Mouse (Mus musculus) embryonic facial prominence, embryonic 11.5 days (tissue): ENCODE results near the gene Ankrd42. TPM values are rescaled to one million over a fixed set of nuclear protein-coding genes. Genes with fewer than 3 reads are reported as not detected.

Experiments used
- ATAC-seq: fragments of 200-750 bp; cut with Nextera tagmentation; replicated peaks from 2 replicates; pipeline ENCODE4 v1.8.0; 2017; ENCODE audit warnings: low read depth; ENCODE audit not compliant: insufficient number of reproducible peaks, low FRiP score, low TSS enrichment
- DNase-seq: peaks from one replicate; pipeline ENCODE4 v3.0.0-alpha.2; 2015; ENCODE audit warnings: low spot score
- H3K27ac ChIP-seq: fragments of 300-500 bp; sonication (generic); replicated peaks from 2 replicates; pipeline ENCODE4 v1.5.1; 2014; ENCODE audit warnings: mild to moderate bottlenecking, low read depth, low read length, control low read depth
- H3K27me3 ChIP-seq: fragments of 300-500 bp; sonication (generic); 2 replicates; pipeline ENCODE4 v1.6.1; 2014; ENCODE audit warnings: mild to moderate bottlenecking, low read length, moderate library complexity, mixed read lengths; ENCODE audit not compliant: control insufficient read depth, insufficient read depth
- H3K36me3 ChIP-seq: fragments of 300-500 bp; sonication (generic); replicated peaks from 2 replicates; pipeline ENCODE4 v1.6.1; 2014; ENCODE audit warnings: low read depth, mild to moderate bottlenecking, low read length, moderate library complexity, mixed read lengths; ENCODE audit not compliant: control insufficient read depth, insufficient read depth
- H3K4me1 ChIP-seq: fragments of 300-500 bp; sonication (generic); 2 replicates; pipeline ENCODE4 v1.6.1; 2014; ENCODE audit warnings: low read length, mixed read lengths; ENCODE audit not compliant: control insufficient read depth, insufficient read depth
- H3K4me2 ChIP-seq: fragments of 300-500 bp; sonication (generic); 2 replicates; pipeline ENCODE4 v1.6.1; 2014; ENCODE audit warnings: low read depth, mild to moderate bottlenecking, control low read depth, low read length, moderate library complexity
- H3K4me3 ChIP-seq: fragments of 300-500 bp; sonication (generic); 2 replicates; pipeline ENCODE4 v1.5.1; 2014; ENCODE audit warnings: low read depth, low read length, control low read depth
- H3K9ac ChIP-seq: fragments of 300-500 bp; sonication (generic); replicated peaks from 2 replicates; pipeline ENCODE4 v1.6.1; 2014; ENCODE audit warnings: mild to moderate bottlenecking, control low read depth, low read length
- H3K9me3 ChIP-seq: fragments of 300-500 bp; sonication (generic); replicated peaks from 2 replicates; pipeline ENCODE4 v1.6.1; 2016; ENCODE audit warnings: mild to moderate bottlenecking, low read length, inconsistent platforms, mixed read lengths; ENCODE audit not compliant: control insufficient read depth
- WGBS: fragments of 180-500 bp; shearing (Covaris S2); extraction: QIAGEN DNeasy Blood & Tissue Kit; methylation state at CpG from one replicate; pipeline ENCODE4 v1.1.7; 2014; 5-methylcytosine and 5-hydroxymethylcytosine counted together
- polyA plus RNA-seq: library from polyadenylated mRNA; unstranded; fragments of >200 nt; fragmentation: Nextera tagmentation; extraction: Ambion mirVana; gene quantifications from 2 replicates; pipeline ENCODE4 v1.2.1, GENCODE M21; 2014

Ankrd42 gene
- polyA plus RNA-seq, 1 experiment from 2014 or later: 6.9 TPM

- no peak for ATAC-seq
- no peak for DNase-seq
- Histone ChIP-seq H3K9ac (no peak overlapping the region), H3K4me1 (no peaks in the 10 kb centered on the region), H3K9me3 (no peaks in the 10 kb centered on the region), H3K36me3 (peaks cover 21% of the 10 kb centered on the region), H3K4me3 (no peak overlapping the region), H3K27ac (no peak overlapping the region), H3K27me3 (no peaks in the 10 kb centered on the region), H3K4me2 (no peak overlapping the region)
- WGBS: 93% methylated on average over 2 of the region's 2 CpGs
Observed at GRCm38 (mm10) chr7:92656386-92656785, 19.4 kb upstream of the Ankrd42 start.

GRCm38 (mm10) chr7:92653329-92653728 lies 16.4 kb upstream of the Ankrd42 start:
- Histone ChIP-seq H3K9me3 (no peaks in the 10 kb centered on the region), H3K27ac (no peak overlapping the region), H3K9ac (no peak overlapping the region), H3K36me3 (peaks cover 13% of the 10 kb centered on the region), H3K4me3 (no peak overlapping the region), H3K4me2 (no peak overlapping the region), H3K27me3 (no peaks in the 10 kb centered on the region), H3K4me1 (no peaks in the 10 kb centered on the region)
- ATAC-seq: no peak
- WGBS: 84% methylated on average over 1 of the region's 1 CpGs
- no peak for DNase-seq

- no peaks in the 10 kb centered on the region for H3K9me3 ChIP-seq
- ATAC-seq: no peak
- no peaks in the 10 kb centered on the region for H3K4me1 ChIP-seq
- DNase-seq: no peak
- no peak overlapping the region for H3K4me3 ChIP-seq
- peaks cover 2% of the 10 kb centered on the region for H3K36me3 ChIP-seq
- WGBS: 89% methylated on average over 7 of the region's 7 CpGs
- H3K27me3 ChIP-seq: no peaks in the 10 kb centered on the region
- H3K27ac ChIP-seq: no peak overlapping the region
- no peak overlapping the region for H3K4me2 ChIP-seq
- H3K9ac ChIP-seq: no peak overlapping the region
Observed at GRCm38 (mm10) chr7:92647790-92648189, 10.8 kb upstream of the Ankrd42 start.

- Histone ChIP-seq H3K4me2 (no peak overlapping the region), H3K27ac (no peak overlapping the region), H3K9ac (no peak overlapping the region), H3K9me3 (no peaks in the 10 kb centered on the region), H3K27me3 (no peaks in the 10 kb centered on the region), H3K36me3 (peaks cover 2% of the 10 kb centered on the region), H3K4me3 (no peak overlapping the region), H3K4me1 (no peaks in the 10 kb centered on the region)
- DNase-seq (no peak), ATAC-seq (no peak)
Observed at GRCm38 (mm10) chr7:92642358-92642757, 5.4 kb upstream of the Ankrd42 start.

GRCm38 (mm10) chr7:92638050-92638449 lies 1.1 kb upstream of the Ankrd42 start:
- Histone ChIP-seq H3K27ac (no peak overlapping the region), H3K27me3 (no peaks in the 10 kb centered on the region), H3K9me3 (no peaks in the 10 kb centered on the region), H3K4me3 (peak overlapping the region; percentile 84), H3K4me2 (peak overlapping the region; percentile 63), H3K4me1 (no peaks in the 10 kb centered on the region; the same call in 1 of the 2 replicates), H3K36me3 (no peaks in the 10 kb centered on the region), H3K9ac (no peak overlapping the region)
- no peak for DNase-seq
- ATAC-seq: no peak
- WGBS: 91% methylated on average over 5 of the region's 5 CpGs

- Histone ChIP-seq H3K27me3 (no peaks in the 10 kb centered on the region), H3K27ac (no peak overlapping the region), H3K4me1 (no peaks in the 10 kb centered on the region; the same call in 1 of the 2 replicates), H3K9ac (peak overlapping the region; percentile 72), H3K4me3 (peak overlapping the region; percentile 84), H3K4me2 (peak overlapping the region; percentile 71), H3K36me3 (no peaks in the 10 kb centered on the region), H3K9me3 (no peaks in the 10 kb centered on the region)
- ATAC-seq: peak; percentile 77
- peak; percentile 12 for DNase-seq
- WGBS: under 1% methylated on average over 49 of the region's 49 CpGs
Observed at GRCm38 (mm10) chr7:92636295-92637011, 489 bp downstream of the Ankrd42 start.

GRCm38 (mm10) chr7:92630167-92630566 lies 6.8 kb downstream of the Ankrd42 start:
- Histone ChIP-seq H3K27ac (no peak overlapping the region), H3K27me3 (no peaks in the 10 kb centered on the region), H3K4me3 (no peak overlapping the region), H3K9me3 (no peaks in the 10 kb centered on the region), H3K4me1 (no peaks in the 10 kb centered on the region), H3K4me2 (no peak overlapping the region), H3K36me3 (no peaks in the 10 kb centered on the region), H3K9ac (no peak overlapping the region)
- 50% methylated on average over 2 of the region's 2 CpGs for WGBS
- no peak for ATAC-seq
- DNase-seq: peak; percentile 24

- peak; percentile 22 for DNase-seq
- no peaks in the 10 kb centered on the region for H3K27me3 ChIP-seq
- no peaks in the 10 kb centered on the region for H3K4me1 ChIP-seq
- no peak overlapping the region for H3K27ac ChIP-seq
- no peaks in the 10 kb centered on the region for H3K9me3 ChIP-seq
- WGBS: 50% methylated on average over 2 of the region's 2 CpGs
- H3K4me2 ChIP-seq: no peak overlapping the region
- H3K36me3 ChIP-seq: no peaks in the 10 kb centered on the region
- no peak overlapping the region for H3K9ac ChIP-seq
- H3K4me3 ChIP-seq: no peak overlapping the region
- ATAC-seq: no peak
Observed at GRCm38 (mm10) chr7:92624488-92624887, 12.5 kb downstream of the Ankrd42 start.
